Mouse (Mus musculus): Measurements from ENCODE around the gene Arid2.
A peak's percentile ranks its signal among the peaks of the same experiment; 100 is the strongest.

DNA sequence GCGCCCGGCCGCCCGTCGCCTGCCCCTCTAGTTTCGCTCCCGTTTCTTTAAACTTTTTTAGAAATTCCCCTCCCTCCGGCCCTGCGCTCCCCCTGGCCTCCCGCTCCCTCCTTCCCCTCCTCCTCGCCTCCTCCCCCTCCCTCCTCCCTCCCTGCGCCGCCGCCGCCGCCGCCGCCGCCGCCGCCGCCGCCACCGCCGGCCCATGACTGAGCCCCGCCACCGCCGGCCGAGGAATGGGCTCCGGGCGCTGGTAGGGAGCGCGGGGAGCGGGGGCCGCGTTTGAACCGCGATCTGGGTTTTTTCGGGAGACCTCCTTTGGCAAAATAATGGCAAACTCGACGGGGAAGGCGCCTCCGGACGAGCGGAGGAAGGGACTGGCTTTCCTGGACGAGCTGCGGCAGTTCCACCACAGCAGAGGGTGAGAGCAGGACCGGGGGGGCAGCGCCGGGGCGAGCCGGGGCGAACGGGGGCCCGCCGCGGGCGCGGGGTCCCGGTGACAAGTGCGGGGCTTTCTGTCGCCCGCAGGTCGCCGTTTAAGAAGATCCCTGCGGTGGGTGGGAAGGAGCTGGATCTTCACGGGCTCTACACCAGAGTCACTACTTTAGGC is at the start of gene Arid2:
- TF ChIP-seq CTCF (IDR thresholded peaks at IDR 0.05; ENCODE audit: insufficient read depth, low read depth, low read length) (no peak), POLR2A (IDR thresholded peaks at IDR 0.05; ENCODE audit: insufficient read depth, low read depth, low read length) (0 out of 2 replicates have a peak, but pooled peaks have one; percentile 12)

Data from olfactory bulb, adult 2 months (tissue).